Mouse (Mus musculus) midbrain, embryonic 10.5 days (tissue): ENCODE data around the gene Fgfr3. TPM values are rescaled to one million over a fixed set of nuclear protein-coding genes. Genes with fewer than 3 reads are reported as not detected.

Experiments
- DNase-seq: peaks from one replicate; pipeline ENCODE4 v3.0.0-alpha.2; 2017; ENCODE audit warnings: low spot score
- H3K27ac ChIP-seq: fragments of 300-500 bp; sonication (generic); replicated peaks from 2 replicates; pipeline ENCODE4 v1.5.1; 2016; ENCODE audit warnings: mild to moderate bottlenecking
- H3K27me3 ChIP-seq: fragments of 300-500 bp; sonication (generic); 2 replicates; pipeline ENCODE4 v1.6.1; 2016; ENCODE audit warnings: low read depth, mild to moderate bottlenecking; ENCODE audit not compliant: poor library complexity, severe bottlenecking
- H3K36me3 ChIP-seq: fragments of 300-500 bp; sonication (generic); 2 replicates; pipeline ENCODE4 v1.6.1; 2016; ENCODE audit warnings: mild to moderate bottlenecking, moderate library complexity
- H3K4me1 ChIP-seq: fragments of 300-500 bp; sonication (generic); 2 replicates; pipeline ENCODE4 v1.6.1; 2016
- H3K4me3 ChIP-seq: fragments of 300-500 bp; sonication (generic); 2 replicates; pipeline ENCODE4 v1.5.1; 2016; ENCODE audit warnings: mild to moderate bottlenecking, moderate library complexity
- H3K9me3 ChIP-seq: fragments of 300-500 bp; sonication (generic); replicated peaks from 2 replicates; pipeline ENCODE4 v1.6.1; 2016; ENCODE audit warnings: mild to moderate bottlenecking
- WGBS: fragments of 180-500 bp; shearing (Covaris S2); methylation state at CpG from one replicate; pipeline ENCODE4 v1.1.7; 2016; 5-methylcytosine and 5-hydroxymethylcytosine counted together
- polyA plus RNA-seq: library from polyadenylated mRNA; unstranded; fragments of >200 nt; fragmentation: Nextera tagmentation; extraction: Ambion mirVana; gene quantifications from 2 replicates; pipeline ENCODE4 v1.2.1, GENCODE M21; 2016

The Fgfr3 gene
- polyA plus RNA-seq, 1 experiment from 2014 or later, result 68.3 TPM

- H3K4me3 ChIP-seq, result peak overlapping the region; percentile 92
- under 1% methylated on average over 61 of the region's 61 CpGs for WGBS
- peak overlapping the region; percentile 95 for H3K27ac ChIP-seq
- H3K27me3 ChIP-seq, result peaks cover 99% of the 10 kb centered on the region
- H3K36me3 ChIP-seq, result peaks cover 49% of the 10 kb centered on the region
- DNase-seq, result peak; percentile 71
- peaks cover 88% of the 10 kb centered on the region for H3K4me1 ChIP-seq
- H3K9me3 ChIP-seq, result no peaks in the 10 kb centered on the region
Measured at GRCm38 (mm10) chr5:33723019-33723640, 1.7 kb downstream of the Fgfr3 start.

GRCm38 (mm10) chr5:33723641-33724465, 2.4 kb downstream of the Fgfr3 start:
- peak; percentile 81 for DNase-seq
- WGBS, result 2% methylated on average over 36 of the region's 36 CpGs
- H3K27ac ChIP-seq, result peak overlapping the region; percentile 95
- peaks cover 99% of the 10 kb centered on the region for H3K27me3 ChIP-seq
- H3K9me3 ChIP-seq, result no peaks in the 10 kb centered on the region
- H3K4me1 ChIP-seq, result peaks cover 83% of the 10 kb centered on the region
- peak overlapping the region; percentile 92 for H3K4me3 ChIP-seq
- peaks cover 56% of the 10 kb centered on the region for H3K36me3 ChIP-seq

GRCm38 (mm10) chr5:33726081-33726647, 4.7 kb downstream of the Fgfr3 start:
- Histone ChIP-seq H3K27me3 (peaks cover 99% of the 10 kb centered on the region), H3K36me3 (peaks cover 79% of the 10 kb centered on the region), H3K27ac (0 out of 2 replicates have a peak overlapping the region, but pooled peaks have one; percentile 35), H3K9me3 (no peaks in the 10 kb centered on the region), H3K4me1 (peaks cover 70% of the 10 kb centered on the region), H3K4me3 (peak overlapping the region; percentile 92; the same call in 1 of the 2 replicates)
- DNase-seq, result no peak
- 86% methylated on average over 7 of the region's 7 CpGs for WGBS

- 80% methylated on average over 1 of the region's 1 CpGs for WGBS
- no peaks in the 10 kb centered on the region for H3K9me3 ChIP-seq
- peaks cover 86% of the 10 kb centered on the region for H3K36me3 ChIP-seq
- DNase-seq, result no peak
- H3K4me1 ChIP-seq, result peaks cover 65% of the 10 kb centered on the region
- H3K27ac ChIP-seq, result no peak overlapping the region
- peaks cover 100% of the 10 kb centered on the region for H3K27me3 ChIP-seq
- peak overlapping the region; percentile 11; the same call in 1 of the 2 replicates for H3K4me3 ChIP-seq
Measured at GRCm38 (mm10) chr5:33726891-33727290, 5.4 kb downstream of the Fgfr3 start.

GRCm38 (mm10) chr5:33728841-33729240, 7.4 kb downstream of the Fgfr3 start:
- no peak overlapping the region; the same call in 1 of the 2 replicates for H3K27ac ChIP-seq
- H3K27me3 ChIP-seq, result peaks cover 89% of the 10 kb centered on the region
- no peak overlapping the region; the same call in 1 of the 2 replicates for H3K4me3 ChIP-seq
- no peaks in the 10 kb centered on the region for H3K9me3 ChIP-seq
- H3K36me3 ChIP-seq, result peaks cover 100% of the 10 kb centered on the region
- H3K4me1 ChIP-seq, result peaks cover 46% of the 10 kb centered on the region
- 83% methylated on average over 7 of the region's 7 CpGs for WGBS
- DNase-seq, result no peak

- H3K27me3 ChIP-seq, result peaks cover 73% of the 10 kb centered on the region
- DNase-seq, result no peak
- H3K36me3 ChIP-seq, result peaks cover 100% of the 10 kb centered on the region
- H3K4me1 ChIP-seq, result peaks cover 29% of the 10 kb centered on the region
- 57% methylated on average over 5 of the region's 5 CpGs for WGBS
- no peak overlapping the region for H3K27ac ChIP-seq
- no peak overlapping the region for H3K4me3 ChIP-seq
- H3K9me3 ChIP-seq, result no peaks in the 10 kb centered on the region
Measured at GRCm38 (mm10) chr5:33730516-33730915, 9.0 kb downstream of the Fgfr3 start.

GRCm38 (mm10) chr5:33731051-33731450, 9.6 kb downstream of the Fgfr3 start:
- Histone ChIP-seq H3K27me3 (peaks cover 67% of the 10 kb centered on the region), H3K4me3 (no peak overlapping the region), H3K27ac (no peak overlapping the region), H3K36me3 (peaks cover 100% of the 10 kb centered on the region), H3K9me3 (no peaks in the 10 kb centered on the region), H3K4me1 (peaks cover 24% of the 10 kb centered on the region)
- no peak for DNase-seq
- WGBS, result 59% methylated on average over 21 of the region's 21 CpGs

- Histone ChIP-seq H3K36me3 (peaks cover 83% of the 10 kb centered on the region), H3K9me3 (no peaks in the 10 kb centered on the region), H3K4me1 (peaks cover 8% of the 10 kb centered on the region), H3K27me3 (peaks cover 39% of the 10 kb centered on the region), H3K27ac (no peak overlapping the region), H3K4me3 (no peak overlapping the region)
- 94% methylated on average over 12 of the region's 12 CpGs for WGBS
- no peak for DNase-seq
Measured at GRCm38 (mm10) chr5:33733837-33734236, 12.4 kb downstream of the Fgfr3 start.

GRCm38 (mm10) chr5:33735412-33736092, 14.1 kb downstream of the Fgfr3 start:
- Histone ChIP-seq H3K27me3 (peaks cover 22% of the 10 kb centered on the region), H3K9me3 (no peaks in the 10 kb centered on the region), H3K27ac (no peak overlapping the region), H3K4me1 (peaks cover 3% of the 10 kb centered on the region), H3K36me3 (peaks cover 82% of the 10 kb centered on the region), H3K4me3 (no peak overlapping the region)
- WGBS, result 93% methylated on average over 16 of the region's 16 CpGs
- no peak for DNase-seq

GRCm38 (mm10) chr5:33736230-33736629, 14.8 kb downstream of the Fgfr3 start:
- no peaks in the 10 kb centered on the region for H3K9me3 ChIP-seq
- H3K27ac ChIP-seq, result no peak overlapping the region
- DNase-seq, result no peak
- peaks cover 3% of the 10 kb centered on the region; the same call in 1 of the 2 replicates for H3K4me1 ChIP-seq
- 82% methylated on average over 9 of the region's 9 CpGs for WGBS
- no peak overlapping the region for H3K4me3 ChIP-seq
- peaks cover 16% of the 10 kb centered on the region for H3K27me3 ChIP-seq
- H3K36me3 ChIP-seq, result peaks cover 82% of the 10 kb centered on the region

- H3K36me3 ChIP-seq, result peaks cover 82% of the 10 kb centered on the region
- H3K27ac ChIP-seq, result no peak overlapping the region
- DNase-seq, result peak; percentile 78
- no peaks in the 10 kb centered on the region for H3K27me3 ChIP-seq
- WGBS, result 29% methylated on average over 7 of the region's 7 CpGs
- H3K4me3 ChIP-seq, result no peak overlapping the region
- H3K9me3 ChIP-seq, result no peaks in the 10 kb centered on the region
- H3K4me1 ChIP-seq, result no peaks in the 10 kb centered on the region
Measured at GRCm38 (mm10) chr5:33737903-33738321, 16.4 kb downstream of the Fgfr3 start.

- Histone ChIP-seq H3K36me3 (peaks cover 82% of the 10 kb centered on the region), H3K9me3 (no peaks in the 10 kb centered on the region), H3K27ac (no peak overlapping the region), H3K4me3 (no peak overlapping the region), H3K27me3 (no peaks in the 10 kb centered on the region), H3K4me1 (no peaks in the 10 kb centered on the region)
- no peak for DNase-seq
Measured at GRCm38 (mm10) chr5:33738341-33738740, 16.9 kb downstream of the Fgfr3 start.
